Mouse (Mus musculus) thymus, adult 2 months (tissue): ENCODE data around the gene Ankfy1. TPM values are rescaled to one million over a fixed set of nuclear protein-coding genes. Genes with fewer than 3 reads are reported as not detected.

Experiments used
- DNase-seq: peaks from one replicate; pipeline ENCODE4 v3.0.0; 2021
- H3K27ac ChIP-seq: fragments of 200-500 bp; 2 replicates; pipeline ENCODE4 v1.5.1; 2012; ENCODE audit warnings: low read length, control low read depth; ENCODE audit not compliant: control insufficient read depth, insufficient read depth
- H3K27me3 ChIP-seq: fragments of 200-500 bp; 2 replicates; pipeline ENCODE4 v1.6.1; 2012; ENCODE audit warnings: mild to moderate bottlenecking, low read length, moderate library complexity, mixed read lengths; ENCODE audit not compliant: control insufficient read depth, insufficient read depth
- H3K36me3 ChIP-seq: fragments of 200-500 bp; 2 replicates; pipeline ENCODE4 v1.6.1; 2012; ENCODE audit warnings: mild to moderate bottlenecking, low read length, moderate library complexity; ENCODE audit not compliant: control insufficient read depth, insufficient read depth
- H3K4me1 ChIP-seq: fragments of 200-500 bp; replicated peaks from 2 replicates; pipeline ENCODE4 v1.6.1; 2012; ENCODE audit warnings: low read length; ENCODE audit not compliant: control insufficient read depth, insufficient read depth
- H3K4me3 ChIP-seq: fragments of 200-500 bp; 2 replicates; pipeline ENCODE4 v1.5.1; 2012; ENCODE audit warnings: mild to moderate bottlenecking, low read length, control low read depth, moderate library complexity; ENCODE audit not compliant: control insufficient read depth, insufficient read depth
- CTCF ChIP-seq: fragments of 200-500 bp; IDR thresholded peaks from 2 replicates; pipeline ENCODE4 v1.5.1; 2012; ENCODE audit warnings: mild to moderate bottlenecking, control low read depth, low read length, moderate library complexity, borderline replicate concordance; ENCODE audit not compliant: control insufficient read depth, poor library complexity, insufficient read depth; ENCODE audit errors: extremely low read depth
- POLR2A ChIP-seq: fragments of 200-500 bp; IDR thresholded peaks from 2 replicates; pipeline ENCODE4 v1.6.1; 2012; ENCODE audit warnings: mild to moderate bottlenecking, low read length, control low read depth, moderate library complexity; ENCODE audit not compliant: control insufficient read depth, poor library complexity, insufficient read depth; ENCODE audit errors: extremely low read depth
- WGBS: fragments of 180-500 bp; shearing (Covaris S2); methylation state at CpG from one replicate; pipeline ENCODE4 v1.1.7; 2018; 5-methylcytosine and 5-hydroxymethylcytosine counted together
- polyA plus RNA-seq: library from polyadenylated mRNA; depleted of rRNA; stranded (reverse); fragments of >200 nt; gene quantifications from 2 replicates; pipeline ENCODE4 v1.2.3, GENCODE M21; 2012

Gene Ankfy1
- polyA plus RNA-seq, 1 experiment: 41.2 TPM

DNA sequence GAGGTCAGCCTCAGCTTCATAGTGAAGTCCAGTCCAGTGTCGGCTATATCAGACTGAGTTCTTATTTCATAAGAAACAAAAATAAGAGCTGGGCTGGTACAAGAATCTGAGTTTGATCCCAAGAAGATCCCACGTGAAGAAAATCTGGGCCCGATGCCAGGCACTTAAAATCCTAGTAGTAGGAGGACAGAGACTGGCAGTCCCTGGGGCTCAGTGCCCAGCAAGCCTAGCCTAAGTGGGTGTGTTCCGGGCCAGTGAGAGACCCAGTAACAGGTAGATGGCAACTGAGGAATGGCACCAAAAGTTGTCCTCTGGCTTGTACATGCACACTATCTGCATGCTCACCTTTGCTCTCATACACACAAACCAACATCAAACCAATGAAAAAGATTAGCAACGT lies 22.9 kb downstream of the Ankfy1 start:
- peaks cover 28% of the 10 kb centered on the region for H3K36me3 ChIP-seq
- 93% methylated on average over 5 of the region's 5 CpGs for WGBS
- H3K27ac ChIP-seq: no peak overlapping the region
- no peaks in the 10 kb centered on the region for H3K27me3 ChIP-seq
- no peaks in the 10 kb centered on the region for H3K4me1 ChIP-seq
- no peak overlapping the region for H3K4me3 ChIP-seq
- TF ChIP-seq POLR2A: no peak
- no peak for DNase-seq

DNA sequence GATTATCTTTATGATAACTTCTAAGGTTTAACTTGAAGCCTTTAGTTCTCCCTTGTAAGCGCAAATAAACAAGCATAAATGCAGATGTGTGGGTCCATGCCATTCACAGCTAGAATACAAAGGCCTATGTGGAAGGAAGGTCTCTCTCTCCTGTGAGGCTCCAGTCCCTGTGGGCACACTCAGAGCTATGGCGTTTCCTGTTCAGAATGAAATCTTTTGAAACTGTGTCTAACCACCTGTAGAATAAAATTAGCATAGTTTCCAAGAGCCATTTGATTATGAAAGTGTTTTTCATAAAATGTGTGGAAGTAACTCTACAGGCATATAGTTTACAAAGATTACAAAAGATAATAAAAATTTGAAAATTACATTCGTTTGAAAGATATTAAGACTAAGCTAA lies 28.4 kb downstream of the Ankfy1 start:
- 29% methylated on average over 3 of the region's 3 CpGs for WGBS
- Histone ChIP-seq H3K36me3 (peaks cover 27% of the 10 kb centered on the region), H3K27me3 (no peaks in the 10 kb centered on the region), H3K4me3 (no peak overlapping the region), H3K4me1 (no peaks in the 10 kb centered on the region), H3K27ac (no peak overlapping the region)
- peak; percentile 2 for DNase-seq
- TF ChIP-seq CTCF (no peak), POLR2A (no peak)

DNA sequence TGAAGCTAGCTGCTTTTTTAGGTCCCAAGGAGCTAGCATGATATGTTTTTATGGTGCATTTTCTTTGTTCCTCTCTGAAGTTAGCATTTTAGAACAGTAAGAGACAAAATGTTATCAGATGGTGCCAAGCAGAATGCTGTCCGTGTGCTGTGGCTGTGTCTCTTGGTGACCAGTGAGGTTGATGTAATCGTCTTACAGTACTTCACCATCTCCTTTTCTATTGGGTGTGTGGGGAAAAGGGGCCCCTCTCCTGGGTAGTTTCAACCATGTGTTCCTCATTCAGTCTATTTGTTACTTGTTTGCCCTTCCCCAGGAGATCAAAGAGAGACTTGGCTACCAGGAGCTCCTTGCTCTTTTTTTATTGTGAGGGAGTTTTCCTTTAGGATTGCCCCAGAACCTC lies 33.4 kb downstream of the Ankfy1 start:
- no peaks in the 10 kb centered on the region for H3K4me1 ChIP-seq
- H3K27ac ChIP-seq: no peak overlapping the region
- no peak for DNase-seq
- no peak overlapping the region for H3K4me3 ChIP-seq
- no peaks in the 10 kb centered on the region for H3K27me3 ChIP-seq
- WGBS: 86% methylated on average over 2 of the region's 2 CpGs
- TF ChIP-seq CTCF (no peak), POLR2A (no peak)
- H3K36me3 ChIP-seq: peaks cover 14% of the 10 kb centered on the region

DNA sequence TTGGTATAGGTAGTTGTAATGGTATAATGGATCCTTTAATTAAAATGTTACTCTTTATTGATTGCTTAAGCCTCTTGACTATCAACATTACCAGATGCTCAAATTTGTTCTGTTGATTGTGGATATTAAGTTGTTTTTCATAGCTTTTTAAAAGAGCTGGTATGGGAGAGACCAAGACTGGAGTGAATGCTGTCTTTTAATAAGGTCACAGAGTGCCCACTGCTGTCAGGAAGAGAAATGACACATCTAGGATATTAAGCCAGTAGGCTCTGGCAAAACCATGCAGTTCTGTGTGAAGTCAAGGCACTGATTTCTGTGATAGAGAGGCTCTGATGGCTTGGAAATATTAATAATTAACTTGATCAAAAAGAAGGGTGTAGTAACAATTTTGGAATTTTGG lies 34.1 kb downstream of the Ankfy1 start:
- no peaks in the 10 kb centered on the region for H3K27me3 ChIP-seq
- H3K4me3 ChIP-seq: no peak overlapping the region
- no peaks in the 10 kb centered on the region for H3K4me1 ChIP-seq
- peaks cover 18% of the 10 kb centered on the region for H3K36me3 ChIP-seq
- TF ChIP-seq CTCF (no peak), POLR2A (no peak)
- no peak for DNase-seq
- H3K27ac ChIP-seq: no peak overlapping the region

DNA sequence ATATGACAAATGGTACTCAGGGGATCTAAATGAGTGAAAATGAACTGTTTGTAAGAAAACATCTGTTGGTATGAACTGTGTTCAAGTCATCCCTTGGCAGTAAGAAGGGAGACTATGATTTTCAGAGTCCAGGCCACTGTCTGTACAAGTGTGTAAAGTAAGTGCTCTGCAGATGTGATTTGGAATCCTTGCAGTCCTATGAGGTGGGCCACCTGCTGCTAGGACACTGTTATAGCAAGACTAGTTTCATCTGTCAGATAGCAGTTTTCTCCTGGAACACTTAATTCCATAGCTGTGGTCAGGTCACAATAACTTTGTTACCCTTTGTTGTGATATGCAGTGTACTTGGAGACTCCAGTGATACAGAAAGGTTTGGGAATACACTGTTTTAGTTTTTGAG lies 36.2 kb downstream of the Ankfy1 start:
- no peaks in the 10 kb centered on the region for H3K4me1 ChIP-seq
- DNase-seq: peak; percentile 22
- H3K27me3 ChIP-seq: no peaks in the 10 kb centered on the region
- no peak overlapping the region for H3K27ac ChIP-seq
- H3K36me3 ChIP-seq: peaks cover 40% of the 10 kb centered on the region
- H3K4me3 ChIP-seq: no peak overlapping the region
- TF ChIP-seq POLR2A (no peak), CTCF (no peak)

DNA sequence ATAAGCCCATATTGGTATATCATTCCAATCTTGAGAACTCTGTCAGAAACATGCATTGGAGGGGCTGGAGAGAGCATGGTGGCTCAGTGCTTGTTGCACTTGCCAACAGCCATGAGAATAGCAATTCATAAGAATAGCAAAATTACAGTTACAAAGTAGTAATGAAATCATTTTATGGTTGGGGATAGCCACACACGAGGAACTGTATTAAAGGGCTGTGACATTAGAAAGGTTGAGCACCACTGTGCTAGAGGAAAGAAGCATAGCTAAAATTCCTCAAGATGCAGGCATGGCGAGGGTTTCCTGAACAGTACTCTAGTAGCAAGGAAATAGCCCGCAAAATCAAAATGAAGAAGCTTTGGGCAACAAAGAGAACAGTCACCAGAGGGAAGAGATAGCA lies 43.9 kb downstream of the Ankfy1 start:
- no peak overlapping the region for H3K4me3 ChIP-seq
- no peaks in the 10 kb centered on the region for H3K27me3 ChIP-seq
- DNase-seq: no peak
- no peaks in the 10 kb centered on the region for H3K4me1 ChIP-seq
- no peak overlapping the region for H3K27ac ChIP-seq
- WGBS: 96% methylated on average over 3 of the region's 3 CpGs
- H3K36me3 ChIP-seq: peaks cover 57% of the 10 kb centered on the region
- TF ChIP-seq POLR2A (no peak), CTCF (no peak)

DNA sequence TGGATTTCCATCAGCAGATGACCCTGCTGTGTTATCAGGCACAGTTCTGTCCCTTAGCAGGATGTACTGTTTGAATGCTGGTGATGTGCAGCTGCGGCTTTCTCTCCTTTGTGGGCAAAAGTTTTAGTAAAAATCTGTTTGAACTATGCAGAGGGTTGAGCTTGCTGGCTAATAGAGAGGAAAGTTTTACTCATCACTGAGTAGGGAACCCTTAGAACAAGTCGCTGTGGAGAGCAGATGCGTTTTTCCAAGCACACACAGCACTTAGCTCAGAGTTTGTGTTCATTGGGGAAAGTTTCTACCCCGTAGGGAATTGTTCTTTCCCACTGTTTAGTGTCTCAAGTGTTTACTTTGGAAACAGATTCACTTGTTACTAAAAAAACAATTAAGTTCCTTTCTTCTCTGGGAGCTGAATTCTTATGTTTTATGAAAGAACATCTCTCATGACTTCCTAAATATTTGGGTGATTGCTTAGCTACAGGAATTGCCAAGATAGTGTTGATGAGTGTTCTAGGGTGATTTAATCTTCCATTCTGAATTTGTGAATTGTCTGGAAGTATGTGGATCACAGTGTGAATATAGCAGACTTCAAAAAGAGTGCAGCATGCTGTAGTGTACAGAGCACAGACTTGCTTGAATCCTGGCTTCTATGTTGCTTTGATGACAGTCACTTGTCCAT lies 45.2 kb downstream of the Ankfy1 start:
- Histone ChIP-seq H3K4me1 (no peaks in the 10 kb centered on the region), H3K27ac (no peak overlapping the region), H3K27me3 (no peaks in the 10 kb centered on the region), H3K4me3 (no peak overlapping the region), H3K36me3 (peaks cover 50% of the 10 kb centered on the region)
- 90% methylated on average over 4 of the region's 4 CpGs for WGBS
- no peak for TF ChIP-seq POLR2A
- no peak for TF ChIP-seq CTCF
- DNase-seq: no peak
